Mouse (Mus musculus): Measurements from ENCODE around the gene Bet1l. TPM values are rescaled to one million over a fixed set of nuclear protein-coding genes. Genes with fewer than 3 reads are reported as not detected.
"Not testable (repeated sequence)": the region's sequence is repeated elsewhere in the genome, so short reads cannot be mapped to it uniquely, and the experiment has no call there.

Bet1l gene
- 44.7 and 50.1 TPM in 2 replicates for polyA plus RNA-seq (2015; fragmentation: Nextera tagmentation; extraction: Ambion mirVana)

- Histone ChIP-seq H3K9ac (peak within 1 kb of the TSS; percentile 73), H3K4me1 (peaks cover 27% of the 10 kb centered on the region), H3K27ac (peak within 1 kb of the TSS; percentile 98), H3K27me3 (replicated peaks) (no peaks in the 10 kb centered on the region), H3K9me3 (no peaks in the 10 kb centered on the region), H3K4me3 (replicated peaks) (peak within 1 kb of the TSS; percentile 67), H3K36me3 (peaks cover 52% of the 10 kb centered on the region), H3K4me2 (peak within 1 kb of the TSS; percentile 99)
- 0 out of 2 replicates have a peak, but pooled peaks have one; percentile 2 for ATAC-seq (ENCODE audit: insufficient read depth, low FRiP score, low read depth)
- 31% methylated on average over 40 of the region's 40 CpGs for WGBS
These were observed at the start of gene Bet1l for GRCm38 (mm10) chr7:140857550-140858505. TSS of gene Bet1l (minus strand) at chr7:140857577.

GRCm38 (mm10) chr7:140907131-140907530 lies 49.8 kb upstream of the Bet1l start:
- Histone ChIP-seq H3K27me3 (replicated peaks) (no peaks in the 10 kb centered on the region), H3K4me1 (peaks cover 5% of the 10 kb centered on the region; the same call in 1 of the 2 replicates), H3K36me3 (no peaks in the 10 kb centered on the region), H3K4me3 (replicated peaks) (no peak overlapping the region), H3K27ac (no peak overlapping the region), H3K9me3 (no peaks in the 10 kb centered on the region), H3K9ac (no peak overlapping the region), H3K4me2 (no peak overlapping the region)
- ATAC-seq (ENCODE audit: insufficient read depth, low FRiP score, low read depth), result no peak
- WGBS, result 75% methylated on average over 13 of the region's 13 CpGs

- ATAC-seq (ENCODE audit: insufficient read depth, low FRiP score, low read depth), result peak; percentile 6; the same call in 1 of the 2 replicates
- no peaks in the 10 kb centered on the region for H3K9me3 ChIP-seq
- peaks cover 5% of the 10 kb centered on the region; the same call in 1 of the 2 replicates for H3K4me1 ChIP-seq
- WGBS, result 70% methylated on average over 2 of the region's 2 CpGs
- no peaks in the 10 kb centered on the region for H3K27me3 ChIP-seq (replicated peaks)
- H3K9ac ChIP-seq, result no peak overlapping the region
- no peak overlapping the region for H3K4me2 ChIP-seq
- no peaks in the 10 kb centered on the region for H3K36me3 ChIP-seq
- no peak overlapping the region for H3K27ac ChIP-seq
- no peak overlapping the region for H3K4me3 ChIP-seq (replicated peaks)
These were observed 48.3 kb upstream of the Bet1l start for GRCm38 (mm10) chr7:140905642-140906081.

- Histone ChIP-seq H3K9ac (no peak overlapping the region), H3K27ac (no peak overlapping the region), H3K27me3 (replicated peaks) (no peaks in the 10 kb centered on the region), H3K36me3 (0 out of 2 replicates have a peak, but pooled peaks cover 4% of the 10 kb centered on the region), H3K4me3 (replicated peaks) (no peak overlapping the region), H3K4me2 (no peak overlapping the region), H3K9me3 (no peaks in the 10 kb centered on the region), H3K4me1 (no peaks in the 10 kb centered on the region)
- WGBS, result 26% methylated on average over 13 of the region's 13 CpGs
- ATAC-seq (ENCODE audit: insufficient read depth, low FRiP score, low read depth), result 0 out of 2 replicates have a peak, but pooled peaks have one; percentile 6
These were observed 45.8 kb upstream of the Bet1l start for GRCm38 (mm10) chr7:140903212-140903611.

GRCm38 (mm10) chr7:140902036-140902875 lies 44.9 kb upstream of the Bet1l start:
- H3K9me3 ChIP-seq, result no peaks in the 10 kb centered on the region
- H3K4me1 ChIP-seq, result no peaks in the 10 kb centered on the region
- H3K27ac ChIP-seq, result no peak overlapping the region
- no peak for ATAC-seq (ENCODE audit: insufficient read depth, low FRiP score, low read depth)
- H3K9ac ChIP-seq, result no peak overlapping the region
- H3K36me3 ChIP-seq, result peaks cover 13% of the 10 kb centered on the region
- H3K4me3 ChIP-seq (replicated peaks), result no peak overlapping the region
- no peak overlapping the region for H3K4me2 ChIP-seq
- WGBS, result 82% methylated on average over 15 of the region's 15 CpGs
- H3K27me3 ChIP-seq (replicated peaks), result no peaks in the 10 kb centered on the region

GRCm38 (mm10) chr7:140900220-140900619 lies 42.8 kb upstream of the Bet1l start, which contains the start of gene Cox8b:
TSS of gene Cox8b (minus strand) at chr7:140900446.
- Histone ChIP-seq H3K4me2 (no peak within 1 kb of the TSS), H3K4me1 (no peaks in the 10 kb centered on the region), H3K4me3 (replicated peaks) (no peak within 1 kb of the TSS), H3K27ac (no peak within 1 kb of the TSS; the same call in 1 of the 2 replicates), H3K36me3 (peaks cover 22% of the 10 kb centered on the region), H3K9me3 (no peaks in the 10 kb centered on the region), H3K9ac (no peak within 1 kb of the TSS; the same call in 1 of the 2 replicates), H3K27me3 (replicated peaks) (no peaks in the 10 kb centered on the region)
- ATAC-seq (ENCODE audit: insufficient read depth, low FRiP score, low read depth), result no peak
- WGBS, result 67% methylated on average over 10 of the region's 10 CpGs

GRCm38 (mm10) chr7:140899121-140899520 lies 41.7 kb upstream of the Bet1l start:
- Histone ChIP-seq H3K4me1 (no peaks in the 10 kb centered on the region), H3K9ac (no peak overlapping the region; the same call in 1 of the 2 replicates), H3K27ac (no peak overlapping the region), H3K4me2 (no peak overlapping the region), H3K9me3 (no peaks in the 10 kb centered on the region), H3K27me3 (replicated peaks) (no peaks in the 10 kb centered on the region), H3K4me3 (replicated peaks) (no peak overlapping the region), H3K36me3 (peaks cover 29% of the 10 kb centered on the region)
- 67% methylated on average over 3 of the region's 3 CpGs for WGBS
- no peak for ATAC-seq (ENCODE audit: insufficient read depth, low FRiP score, low read depth)

GRCm38 (mm10) chr7:140897863-140898262 lies 40.5 kb upstream of the Bet1l start:
- Histone ChIP-seq H3K9ac (no peak overlapping the region), H3K27ac (no peak overlapping the region), H3K4me3 (replicated peaks) (no peak overlapping the region), H3K27me3 (replicated peaks) (no peaks in the 10 kb centered on the region), H3K4me1 (no peaks in the 10 kb centered on the region), H3K4me2 (no peak overlapping the region), H3K36me3 (peaks cover 35% of the 10 kb centered on the region), H3K9me3 (no peaks in the 10 kb centered on the region)
- ATAC-seq (ENCODE audit: insufficient read depth, low FRiP score, low read depth), result no peak
- 85% methylated on average over 7 of the region's 7 CpGs for WGBS

- peaks cover 50% of the 10 kb centered on the region for H3K36me3 ChIP-seq
- 91% methylated on average over 3 of the region's 3 CpGs for WGBS
These were observed 37.2 kb upstream of the Bet1l start for GRCm38 (mm10) chr7:140894611-140895010.

GRCm38 (mm10) chr7:140894031-140894430 lies 36.7 kb upstream of the Bet1l start:
- no peak overlapping the region for H3K27ac ChIP-seq
- no peak overlapping the region for H3K4me2 ChIP-seq
- no peak for ATAC-seq (ENCODE audit: insufficient read depth, low FRiP score, low read depth)
- no peaks in the 10 kb centered on the region for H3K9me3 ChIP-seq
- no peaks in the 10 kb centered on the region for H3K4me1 ChIP-seq
- no peak overlapping the region for H3K9ac ChIP-seq
- WGBS, result 87% methylated on average over 7 of the region's 7 CpGs
- H3K36me3 ChIP-seq, result peaks cover 54% of the 10 kb centered on the region
- H3K4me3 ChIP-seq (replicated peaks), result no peak overlapping the region
- no peaks in the 10 kb centered on the region for H3K27me3 ChIP-seq (replicated peaks)

More at GRCm38 (mm10) chr7:140894611-140895010, 37.2 kb upstream of the Bet1l start:
- Histone ChIP-seq H3K4me1 (no peaks in the 10 kb centered on the region), H3K9ac (no peak overlapping the region), H3K9me3 (no peaks in the 10 kb centered on the region), H3K4me2 (no peak overlapping the region), H3K27me3 (replicated peaks) (no peaks in the 10 kb centered on the region), H3K4me3 (replicated peaks) (no peak overlapping the region), H3K27ac (no peak overlapping the region)
- ATAC-seq (ENCODE audit: insufficient read depth, low FRiP score, low read depth), result no peak

GRCm38 (mm10) chr7:140890636-140891035 lies 33.3 kb upstream of the Bet1l start:
- H3K4me3 ChIP-seq (replicated peaks); ATAC-seq (ENCODE audit: insufficient read depth, low FRiP score, low read depth); H3K9me3 ChIP-seq; H3K4me1 ChIP-seq; H3K9ac ChIP-seq; H3K27me3 ChIP-seq (replicated peaks); H3K27ac ChIP-seq; H3K4me2 ChIP-seq: not testable (repeated sequence)
- 96% methylated on average over 16 of the region's 16 CpGs for WGBS
- H3K36me3 ChIP-seq, result peaks cover 58% of the 10 kb centered on the region

All from stomach, embryonic 15.5 days (tissue).